Mouse (Mus musculus): Measurements from ENCODE around the gene AY074887. TPM values are rescaled to one million over a fixed set of nuclear protein-coding genes. Genes with fewer than 3 reads are reported as not detected.
A peak's percentile ranks its signal among the peaks of the same experiment; 100 is the strongest.
"Not testable (repeated sequence)": the region's sequence is repeated elsewhere in the genome, so short reads cannot be mapped to it uniquely, and the experiment has no call there.

Gene AY074887
- polyA plus RNA-seq, 1 experiment from 2014 or later, result 1.7 TPM

GRCm38 (mm10) chr9:54963669-54964068, 12.9 kb upstream of the AY074887 start:
- no peak for ATAC-seq

GRCm38 (mm10) chr9:54961059-54961458, 10.3 kb upstream of the AY074887 start:
- WGBS, result 91% methylated on average over 4 of the region's 4 CpGs
- no peaks in the 10 kb centered on the region for H3K9me3 ChIP-seq (replicated peaks; ENCODE audit: control insufficient read depth, low read length)
- DNase-seq (ENCODE audit: low spot score) (no peak), ATAC-seq (no peak)
- no peaks in the 10 kb centered on the region for H3K4me1 ChIP-seq (ENCODE audit: control insufficient read depth, insufficient read depth, low read length)
- no peak overlapping the region for H3K4me2 ChIP-seq (ENCODE audit: low read length)
- H3K9ac ChIP-seq (ENCODE audit: low read length), result no peak overlapping the region
- H3K27me3 ChIP-seq (replicated peaks; ENCODE audit: control insufficient read depth, insufficient read depth, low read length), result no peaks in the 10 kb centered on the region
- no peak overlapping the region for H3K27ac ChIP-seq (ENCODE audit: low read depth, low read length)
- H3K36me3 ChIP-seq (ENCODE audit: control insufficient read depth, insufficient read depth, low read length), result peaks cover 37% of the 10 kb centered on the region
- H3K4me3 ChIP-seq (ENCODE audit: low read depth, low read length), result no peak overlapping the region

More at GRCm38 (mm10) chr9:54963669-54964068, 12.9 kb upstream of the AY074887 start:
- no peak overlapping the region for H3K4me3 ChIP-seq (ENCODE audit: low read depth, low read length)
- no peaks in the 10 kb centered on the region for H3K4me1 ChIP-seq (ENCODE audit: control insufficient read depth, insufficient read depth, low read length)
- H3K27ac ChIP-seq (ENCODE audit: low read depth, low read length), result no peak overlapping the region
- H3K4me2 ChIP-seq (ENCODE audit: low read length), result no peak overlapping the region
- H3K36me3 ChIP-seq (ENCODE audit: control insufficient read depth, insufficient read depth, low read length), result peaks cover 13% of the 10 kb centered on the region
- no peaks in the 10 kb centered on the region for H3K27me3 ChIP-seq (replicated peaks; ENCODE audit: control insufficient read depth, insufficient read depth, low read length)
- no peak for DNase-seq (ENCODE audit: low spot score)
- no peak overlapping the region for H3K9ac ChIP-seq (ENCODE audit: low read length)
- H3K9me3 ChIP-seq (replicated peaks; ENCODE audit: control insufficient read depth, low read length), result no peaks in the 10 kb centered on the region

- Histone ChIP-seq H3K4me3 (ENCODE audit: low read depth, low read length) (peak overlapping the region; percentile 93), H3K9ac (ENCODE audit: low read length) (peak overlapping the region; percentile 86), H3K4me1 (ENCODE audit: control insufficient read depth, insufficient read depth, low read length) (peaks cover 11% of the 10 kb centered on the region), H3K27ac (ENCODE audit: low read depth, low read length) (peak overlapping the region; percentile 71), H3K4me2 (ENCODE audit: low read length) (peak overlapping the region; percentile 60), H3K36me3 (ENCODE audit: control insufficient read depth, insufficient read depth, low read length) (peaks cover 22% of the 10 kb centered on the region)
- peak; percentile 51 for ATAC-seq
- not testable (repeated sequence) for H3K9me3 ChIP-seq (replicated peaks; ENCODE audit: control insufficient read depth, low read length); DNase-seq (ENCODE audit: low spot score); H3K27me3 ChIP-seq (replicated peaks; ENCODE audit: control insufficient read depth, insufficient read depth, low read length)
- WGBS, result 46% methylated on average over 8 of the region's 8 CpGs
Measured at GRCm38 (mm10) chr9:54950162-54950561, 636 bp downstream of the AY074887 start.

GRCm38 (mm10) chr9:54949465-54949864, 1.3 kb downstream of the AY074887 start:
- no peak overlapping the region for H3K27ac ChIP-seq (ENCODE audit: low read depth, low read length)
- no peak overlapping the region for H3K4me2 ChIP-seq (ENCODE audit: low read length)
- peaks cover 11% of the 10 kb centered on the region for H3K4me1 ChIP-seq (ENCODE audit: control insufficient read depth, insufficient read depth, low read length)
- H3K9ac ChIP-seq (ENCODE audit: low read length), result no peak overlapping the region
- H3K9me3 ChIP-seq (replicated peaks; ENCODE audit: control insufficient read depth, low read length), result no peaks in the 10 kb centered on the region
- H3K27me3 ChIP-seq (replicated peaks; ENCODE audit: control insufficient read depth, insufficient read depth, low read length), result no peaks in the 10 kb centered on the region
- DNase-seq (ENCODE audit: low spot score), result no peak
- no peak for ATAC-seq
- peaks cover 18% of the 10 kb centered on the region for H3K36me3 ChIP-seq (ENCODE audit: control insufficient read depth, insufficient read depth, low read length)
- H3K4me3 ChIP-seq (ENCODE audit: low read depth, low read length), result no peak overlapping the region

GRCm38 (mm10) chr9:54946256-54946655, 4.5 kb downstream of the AY074887 start:
- peaks cover under 1% of the 10 kb centered on the region for H3K4me1 ChIP-seq (ENCODE audit: control insufficient read depth, insufficient read depth, low read length)
- DNase-seq (ENCODE audit: low spot score) (peak; percentile 23), ATAC-seq (no peak)
- no peak overlapping the region for H3K4me3 ChIP-seq (ENCODE audit: low read depth, low read length)
- no peaks in the 10 kb centered on the region for H3K27me3 ChIP-seq (replicated peaks; ENCODE audit: control insufficient read depth, insufficient read depth, low read length)
- no peak overlapping the region for H3K4me2 ChIP-seq (ENCODE audit: low read length)
- H3K27ac ChIP-seq (ENCODE audit: low read depth, low read length), result no peak overlapping the region
- no peaks in the 10 kb centered on the region for H3K36me3 ChIP-seq (ENCODE audit: control insufficient read depth, insufficient read depth, low read length)
- 65% methylated on average over 16 of the region's 16 CpGs for WGBS
- H3K9ac ChIP-seq (ENCODE audit: low read length), result no peak overlapping the region
- no peaks in the 10 kb centered on the region for H3K9me3 ChIP-seq (replicated peaks; ENCODE audit: control insufficient read depth, low read length)

GRCm38 (mm10) chr9:54944467-54944866, 6.3 kb downstream of the AY074887 start:
- no peaks in the 10 kb centered on the region for H3K4me1 ChIP-seq (ENCODE audit: control insufficient read depth, insufficient read depth, low read length)
- H3K27ac ChIP-seq (ENCODE audit: low read depth, low read length), result no peak overlapping the region
- DNase-seq (ENCODE audit: low spot score) (no peak), ATAC-seq (no peak)
- no peak overlapping the region for H3K9ac ChIP-seq (ENCODE audit: low read length)
- WGBS, result 70% methylated on average over 2 of the region's 2 CpGs
- no peaks in the 10 kb centered on the region for H3K9me3 ChIP-seq (replicated peaks; ENCODE audit: control insufficient read depth, low read length)
- H3K27me3 ChIP-seq (replicated peaks; ENCODE audit: control insufficient read depth, insufficient read depth, low read length), result no peaks in the 10 kb centered on the region
- H3K36me3 ChIP-seq (ENCODE audit: control insufficient read depth, insufficient read depth, low read length), result no peaks in the 10 kb centered on the region
- no peak overlapping the region for H3K4me3 ChIP-seq (ENCODE audit: low read depth, low read length)
- no peak overlapping the region for H3K4me2 ChIP-seq (ENCODE audit: low read length)

GRCm38 (mm10) chr9:54942071-54942470, 8.7 kb downstream of the AY074887 start:
- H3K36me3 ChIP-seq (ENCODE audit: control insufficient read depth, insufficient read depth, low read length), result no peaks in the 10 kb centered on the region
- 89% methylated on average over 4 of the region's 4 CpGs for WGBS
- DNase-seq (ENCODE audit: low spot score), result no peak

GRCm38 (mm10) chr9:54932379-54932778, 18.4 kb downstream of the AY074887 start:
- H3K27me3 ChIP-seq (replicated peaks; ENCODE audit: control insufficient read depth, insufficient read depth, low read length), result no peaks in the 10 kb centered on the region
- H3K9ac ChIP-seq (ENCODE audit: low read length), result no peak overlapping the region
- 63% methylated on average over 2 of the region's 2 CpGs for WGBS
- no peak overlapping the region for H3K27ac ChIP-seq (ENCODE audit: low read depth, low read length)
- H3K4me1 ChIP-seq (ENCODE audit: control insufficient read depth, insufficient read depth, low read length), result no peaks in the 10 kb centered on the region
- DNase-seq (ENCODE audit: low spot score), result no peak
- no peaks in the 10 kb centered on the region for H3K9me3 ChIP-seq (replicated peaks; ENCODE audit: control insufficient read depth, low read length)
- no peak overlapping the region for H3K4me2 ChIP-seq (ENCODE audit: low read length)
- no peak for ATAC-seq
- no peak overlapping the region for H3K4me3 ChIP-seq (ENCODE audit: low read depth, low read length)
- H3K36me3 ChIP-seq (ENCODE audit: control insufficient read depth, insufficient read depth, low read length), result no peaks in the 10 kb centered on the region

More at GRCm38 (mm10) chr9:54942071-54942470, 8.7 kb downstream of the AY074887 start:
- no peak for ATAC-seq
- no peak overlapping the region for H3K4me2 ChIP-seq (ENCODE audit: low read length)
- H3K4me1 ChIP-seq (ENCODE audit: control insufficient read depth, insufficient read depth, low read length), result no peaks in the 10 kb centered on the region
- H3K9me3 ChIP-seq (replicated peaks; ENCODE audit: control insufficient read depth, low read length), result no peaks in the 10 kb centered on the region
- H3K27ac ChIP-seq (ENCODE audit: low read depth, low read length), result no peak overlapping the region
- H3K9ac ChIP-seq (ENCODE audit: low read length), result no peak overlapping the region
- H3K4me3 ChIP-seq (ENCODE audit: low read depth, low read length), result no peak overlapping the region
- H3K27me3 ChIP-seq (replicated peaks; ENCODE audit: control insufficient read depth, insufficient read depth, low read length), result no peaks in the 10 kb centered on the region

GRCm38 (mm10) chr9:54931765-54932164, 19.0 kb downstream of the AY074887 start:
- Histone ChIP-seq H3K9me3 (replicated peaks; ENCODE audit: control insufficient read depth, low read length) (no peaks in the 10 kb centered on the region), H3K4me1 (ENCODE audit: control insufficient read depth, insufficient read depth, low read length) (no peaks in the 10 kb centered on the region), H3K36me3 (ENCODE audit: control insufficient read depth, insufficient read depth, low read length) (no peaks in the 10 kb centered on the region), H3K4me3 (ENCODE audit: low read depth, low read length) (no peak overlapping the region), H3K27me3 (replicated peaks; ENCODE audit: control insufficient read depth, insufficient read depth, low read length) (no peaks in the 10 kb centered on the region), H3K27ac (ENCODE audit: low read depth, low read length) (no peak overlapping the region), H3K9ac (ENCODE audit: low read length) (no peak overlapping the region), H3K4me2 (ENCODE audit: low read length) (no peak overlapping the region)
- DNase-seq (ENCODE audit: low spot score) (no peak), ATAC-seq (no peak)
- 0% methylated on average over 1 of the region's 1 CpGs for whole genome bisulfite sequencing
